Mouse (Mus musculus): ENCODE data around the gene Myh7b.

Gene Myh7b

GRCm38 (mm10) chr2:155633731-155634130 is 22.7 kb downstream of the Myh7b start:
- DNase-seq (ENCODE audit: extremely low read depth, low read depth), result no peak

- DNase-seq (ENCODE audit: extremely low read depth, low read depth), result no peak
Measured at GRCm38 (mm10) chr2:155634562-155634961, 23.6 kb downstream of the Myh7b start.

GRCm38 (mm10) chr2:155635961-155636360 is 24.9 kb downstream of the Myh7b start:
- no peak for DNase-seq (ENCODE audit: extremely low read depth, low read depth)

GRCm38 (mm10) chr2:155636881-155637280 is 25.9 kb downstream of the Myh7b start:
- DNase-seq (ENCODE audit: extremely low read depth, low read depth), result no peak

- DNase-seq (ENCODE audit: extremely low read depth, low read depth), result no peak
Measured at GRCm38 (mm10) chr2:155637411-155637810, 26.4 kb downstream of the Myh7b start.

GRCm38 (mm10) chr2:155640656-155641055 is 29.6 kb downstream of the Myh7b start:
- no peak for DNase-seq (ENCODE audit: extremely low read depth, low read depth)

GRCm38 (mm10) chr2:155641540-155642472 is 30.8 kb downstream of the Myh7b start:
- no peak for DNase-seq (ENCODE audit: extremely low read depth, low read depth)

- no peak for DNase-seq (ENCODE audit: extremely low read depth, low read depth)
Measured at GRCm38 (mm10) chr2:155645746-155646145, 34.7 kb downstream of the Myh7b start.

- DNase-seq (ENCODE audit: extremely low read depth, low read depth), result no peak
Measured at GRCm38 (mm10) chr2:155652618-155653017, 41.6 kb downstream of the Myh7b start.

- no peak for DNase-seq (ENCODE audit: extremely low read depth, low read depth)
Measured at GRCm38 (mm10) chr2:155655759-155656372, 44.9 kb downstream of the Myh7b start.

- DNase-seq (ENCODE audit: extremely low read depth, low read depth), result no peak
Measured at GRCm38 (mm10) chr2:155662390-155662789, 51.4 kb downstream of the Myh7b start.

- no peak for DNase-seq (ENCODE audit: extremely low read depth, low read depth)
Measured at GRCm38 (mm10) chr2:155663097-155663496, 52.1 kb downstream of the Myh7b start.

GRCm38 (mm10) chr2:155663910-155664460 is 53.0 kb downstream of the Myh7b start:
- DNase-seq (ENCODE audit: extremely low read depth, low read depth), result no peak

- DNase-seq (ENCODE audit: extremely low read depth, low read depth), result no peak
Measured at GRCm38 (mm10) chr2:155667881-155668280, 56.9 kb downstream of the Myh7b start.

GRCm38 (mm10) chr2:155668461-155668860 is 57.4 kb downstream of the Myh7b start:
- DNase-seq (ENCODE audit: extremely low read depth, low read depth), result no peak

- DNase-seq (ENCODE audit: extremely low read depth, low read depth), result no peak
Measured at GRCm38 (mm10) chr2:155671236-155671635, 60.2 kb downstream of the Myh7b start.

- no peak for DNase-seq (ENCODE audit: extremely low read depth, low read depth)
Measured at GRCm38 (mm10) chr2:155673546-155673945, 62.5 kb downstream of the Myh7b start.

- DNase-seq (ENCODE audit: extremely low read depth, low read depth), result no peak
Measured at GRCm38 (mm10) chr2:155675118-155675517, 64.1 kb downstream of the Myh7b start.

- no peak for DNase-seq (ENCODE audit: extremely low read depth, low read depth)
Measured at GRCm38 (mm10) chr2:155679586-155680110, 68.6 kb downstream of the Myh7b start.

GRCm38 (mm10) chr2:155680591-155680990 is 69.6 kb downstream of the Myh7b start:
- no peak for DNase-seq (ENCODE audit: extremely low read depth, low read depth)

GRCm38 (mm10) chr2:155681194-155681593 is 70.2 kb downstream of the Myh7b start:
- no peak for DNase-seq (ENCODE audit: extremely low read depth, low read depth)

- no peak for DNase-seq (ENCODE audit: extremely low read depth, low read depth)
Measured at GRCm38 (mm10) chr2:155681874-155682273, 70.9 kb downstream of the Myh7b start.

Measured in MEL-GATA-1-ER (cell line).